Mouse (Mus musculus) spleen, adult 12 weeks (tissue): ENCODE results near the gene Fuom.

Experiments
- DNase-seq: peaks from one replicate; pipeline ENCODE4 v3.0.0; 2022; ENCODE audit warnings: low spot score

Gene Fuom

GRCm38 (mm10) chr7:140101498-140101897 lies 743 bp downstream of the Fuom start:
- DNase-seq, result no peak

GRCm38 (mm10) chr7:140098466-140098865 lies 3.8 kb downstream of the Fuom start:
- no peak for DNase-seq

GRCm38 (mm10) chr7:140096055-140096454 lies 6.2 kb downstream of the Fuom start:
- DNase-seq, result no peak

- no peak for DNase-seq
Measured at GRCm38 (mm10) chr7:140095556-140095955, 6.7 kb downstream of the Fuom start.

GRCm38 (mm10) chr7:140094954-140095353 lies 7.3 kb downstream of the Fuom start:
- no peak for DNase-seq

GRCm38 (mm10) chr7:140092924-140093528 lies 9.2 kb downstream of the Fuom start, which contains the start of gene Prap1:
Gene Prap1 (plus strand): TSS chr7:140093395.
- no peak for DNase-seq

- no peak for DNase-seq
Measured at GRCm38 (mm10) chr7:140090601-140091000, 11.6 kb downstream of the Fuom start.

- DNase-seq, result no peak
Measured at GRCm38 (mm10) chr7:140082242-140082678, 20.0 kb downstream of the Fuom start, which contains the start of gene Caly. Gene Caly (minus strand): TSS chr7:140082548.

- DNase-seq, result no peak
Measured at GRCm38 (mm10) chr7:140081408-140082241, 20.6 kb downstream of the Fuom start.

GRCm38 (mm10) chr7:140080503-140081156 lies 21.6 kb downstream of the Fuom start:
- no peak for DNase-seq

GRCm38 (mm10) chr7:140078711-140079110 lies 23.5 kb downstream of the Fuom start:
- no peak for DNase-seq

- DNase-seq, result no peak
Measured at GRCm38 (mm10) chr7:140077698-140078097, 24.5 kb downstream of the Fuom start.

GRCm38 (mm10) chr7:140070042-140070711 lies 32.1 kb downstream of the Fuom start:
- no peak for DNase-seq

- DNase-seq, result no peak
Measured at GRCm38 (mm10) chr7:140067397-140067796, 34.8 kb downstream of the Fuom start.

- peak; percentile 25 for DNase-seq
Measured at GRCm38 (mm10) chr7:140063092-140063491, 39.1 kb downstream of the Fuom start.

- no peak for DNase-seq
Measured at GRCm38 (mm10) chr7:140062307-140062706, 39.9 kb downstream of the Fuom start.

GRCm38 (mm10) chr7:140061832-140062130 lies 40.5 kb downstream of the Fuom start:
- DNase-seq, result no peak

GRCm38 (mm10) chr7:140060936-140061831 lies 41.1 kb downstream of the Fuom start:
- no peak for DNase-seq

- no peak for DNase-seq
Measured at GRCm38 (mm10) chr7:140059601-140060000, 42.6 kb downstream of the Fuom start.

GRCm38 (mm10) chr7:140058528-140058927 lies 43.7 kb downstream of the Fuom start:
- DNase-seq, result no peak
